Mouse (Mus musculus) embryonic stem cell, embryonic (primary cell): ENCODE results near the gene Rmi2.

Experiments
- CTCF ChIA-PET, 4 experiments: fragments of 300-600 bp in 2 of 4; fragments of 350-600 bp in 2 of 4; sonication (Branson Sonifier 250); formaldehyde crosslinking; loops; one replicate each; lab custom pipeline; 2022; ENCODE audit warnings: inconsistent platforms in 2 of 4; lab: Charles Lee
- POLR2A ChIA-PET, 4 experiments: fragments of 300-600 bp in 2 of 4; fragments of 350-600 bp in 2 of 4; sonication (Branson Sonifier 250); formaldehyde crosslinking; loops; one replicate each; lab custom pipeline; 2022; ENCODE audit warnings: antibody characterized with exemption in 4 of 4, inconsistent platforms in 1 of 4; lab: Charles Lee

Gene Rmi2

GRCm38 (mm10) chr16:10872825-10873360, 38.0 kb downstream of the Rmi2 start:
- ChIA-PET CTCF (interaction anchor here in 3 of 4 experiments (0.5 to 5.1 kb wide), 11 partner anchors 8 to 409 kb away, joined by 3 to 27 read pairs (median 6); no protein-coding TSS in a partner anchor), POLR2A (interaction anchor here in 2 of 4 experiments (1.4 to 1.5 kb wide), 3 partner anchors 135 to 162 kb away, joined by 4 to 5 read pairs (median 5); no protein-coding TSS in a partner anchor)

- POLR2A ChIA-PET: interaction anchor here in 3 of 4 experiments (0.5 to 1.5 kb wide), 5 partner anchors 17 to 358 kb away, joined by 3 to 9 read pairs (median 3); no protein-coding TSS in a partner anchor
- CTCF ChIA-PET: interaction anchor here (0.5 to 5.1 kb wide), 20 partner anchors 9 to 304 kb away, joined by 3 to 27 read pairs (median 4); no protein-coding TSS in a partner anchor
Measured at GRCm38 (mm10) chr16:10873654-10874053, 38.8 kb downstream of the Rmi2 start.

- CTCF ChIA-PET: interaction anchor here (0.6 to 10.7 kb wide), 15 partner anchors 10 to 293 kb away, joined by 3 to 88 read pairs (median 3); partner anchors contain the start of gene Snn (in 1 of the 4)
- POLR2A ChIA-PET: interaction anchor here in 1 of 4 experiments (0.5 to 1.3 kb wide), 2 partner anchors 13 to 146 kb away, joined by 3 to 4 read pairs; no protein-coding TSS in a partner anchor
Measured at GRCm38 (mm10) chr16:10878227-10878626, 43.4 kb downstream of the Rmi2 start.

GRCm38 (mm10) chr16:10879467-10879866, 44.6 kb downstream of the Rmi2 start:
- POLR2A ChIA-PET: interaction anchor here in 1 of 4 experiments (0.6 to 0.9 kb wide), 2 partner anchors 128 to 155 kb away, joined by 4 read pairs; no protein-coding TSS in a partner anchor
- CTCF ChIA-PET: interaction anchor here (0.5 to 10.7 kb wide), 27 partner anchors 10 to 418 kb away, joined by 3 to 88 read pairs (median 3); partner anchors contain the start of genes Snn (in 1 of the 4) and Zc3h7a (in 1 of the 4)

GRCm38 (mm10) chr16:10881231-10881962, 46.5 kb downstream of the Rmi2 start:
- POLR2A ChIA-PET: interaction anchor here in 3 of 4 experiments (0.7 to 1.3 kb wide), 4 partner anchors 7 to 127 kb away, joined by 3 to 5 read pairs (median 4); no protein-coding TSS in a partner anchor

GRCm38 (mm10) chr16:10887436-10887835, 52.6 kb downstream of the Rmi2 start:
- ChIA-PET POLR2A (no interaction called here), CTCF (interaction anchor here in 2 of 4 experiments (0.8 to 10.7 kb wide), 3 partner anchors 15 to 148 kb away, joined by 3 to 88 read pairs (median 5); no protein-coding TSS in a partner anchor)

More at GRCm38 (mm10) chr16:10881231-10881962, 46.5 kb downstream of the Rmi2 start:
- CTCF ChIA-PET: interaction anchor here in 3 of 4 experiments (0.8 to 10.7 kb wide), 8 partner anchors 9 to 154 kb away, joined by 3 to 88 read pairs (median 6); no protein-coding TSS in a partner anchor

- POLR2A ChIA-PET: interaction anchor here in 1 of 4 experiments (0.7 kb wide), 1 partner anchor 146 kb away, joined by 3 read pairs; no protein-coding TSS in a partner anchor
- CTCF ChIA-PET: interaction anchor here (0.5 to 4.5 kb wide), 21 partner anchors 9 to 219 kb away, joined by 3 to 20 read pairs (median 4); no protein-coding TSS in a partner anchor
Measured at GRCm38 (mm10) chr16:10890363-10890762, 55.5 kb downstream of the Rmi2 start.

- POLR2A ChIA-PET: interaction anchor here in 3 of 4 experiments (0.5 to 1.4 kb wide), 7 partner anchors 47 to 618 kb away, joined by 3 to 4 read pairs (median 3); no protein-coding TSS in a partner anchor
Measured at GRCm38 (mm10) chr16:10893161-10893560, 58.3 kb downstream of the Rmi2 start.

GRCm38 (mm10) chr16:10895906-10896305, 61.0 kb downstream of the Rmi2 start:
- ChIA-PET POLR2A (interaction anchor here in 1 of 4 experiments (0.6 kb wide), 1 partner anchor 494 kb away, joined by 5 read pairs; no protein-coding TSS in a partner anchor), CTCF (interaction anchor here in 3 of 4 experiments (0.6 to 1.3 kb wide), 3 partner anchors 40 to 214 kb away, joined by 3 to 4 read pairs (median 4); no protein-coding TSS in a partner anchor)

More at GRCm38 (mm10) chr16:10893161-10893560, 58.3 kb downstream of the Rmi2 start:
- CTCF ChIA-PET: interaction anchor here in 3 of 4 experiments (0.5 to 4.5 kb wide), 7 partner anchors 9 to 820 kb away, joined by 3 to 20 read pairs (median 4); no protein-coding TSS in a partner anchor

- POLR2A ChIA-PET: no interaction called here
- CTCF ChIA-PET: interaction anchor here in 1 of 4 experiments (0.5 to 1.2 kb wide), 2 partner anchors 137 to 380 kb away, joined by 3 to 4 read pairs; no protein-coding TSS in a partner anchor
Measured at GRCm38 (mm10) chr16:10897372-10897771, 62.5 kb downstream of the Rmi2 start.

- ChIA-PET CTCF (interaction anchor here in 2 of 4 experiments (0.5 to 1.3 kb wide), 4 partner anchors 25 to 135 kb away, joined by 3 to 7 read pairs (median 3); no protein-coding TSS in a partner anchor), POLR2A (interaction anchor here in 1 of 4 experiments (0.6 to 1.1 kb wide), 2 partner anchors 146 to 188 kb away, joined by 3 to 4 read pairs; no protein-coding TSS in a partner anchor)
Measured at GRCm38 (mm10) chr16:10900736-10901135, 65.9 kb downstream of the Rmi2 start.

- ChIA-PET POLR2A (no interaction called here), CTCF (interaction anchor here in 2 of 4 experiments (0.7 to 1.7 kb wide), 12 partner anchors 8 to 170 kb away, joined by 3 to 11 read pairs (median 3); no protein-coding TSS in a partner anchor)
Measured at GRCm38 (mm10) chr16:10901956-10902355, 67.1 kb downstream of the Rmi2 start.

- POLR2A ChIA-PET: interaction anchor here in 1 of 4 experiments (0.7 kb wide), 1 partner anchor 89 kb away, joined by 3 read pairs; no protein-coding TSS in a partner anchor
- CTCF ChIA-PET: interaction anchor here (0.6 to 1.7 kb wide), 20 partner anchors 9 to 510 kb away, joined by 3 to 20 read pairs (median 3); no protein-coding TSS in a partner anchor
Measured at GRCm38 (mm10) chr16:10902849-10903248, 68.0 kb downstream of the Rmi2 start.

GRCm38 (mm10) chr16:10905661-10906113, 70.8 kb downstream of the Rmi2 start:
- ChIA-PET POLR2A (no interaction called here), CTCF (no interaction called here)

- ChIA-PET POLR2A (no interaction called here), CTCF (interaction anchor here in 1 of 4 experiments (0.6 to 1.1 kb wide), 3 partner anchors 40 to 585 kb away, joined by 3 read pairs; no protein-coding TSS in a partner anchor)
Measured at GRCm38 (mm10) chr16:10910541-10910940, 75.7 kb downstream of the Rmi2 start.

- CTCF ChIA-PET: no interaction called here
- POLR2A ChIA-PET: no interaction called here
Measured at GRCm38 (mm10) chr16:10911061-10911460, 76.2 kb downstream of the Rmi2 start.

- ChIA-PET CTCF (interaction anchor here in 2 of 4 experiments (0.6 to 1.5 kb wide), 2 partner anchors 119 to 382 kb away, joined by 3 to 4 read pairs; no protein-coding TSS in a partner anchor), POLR2A (no interaction called here)
Measured at GRCm38 (mm10) chr16:10915066-10915465, 80.2 kb downstream of the Rmi2 start.
